Mouse (Mus musculus): Measurements from ENCODE around the gene Tes3-ps. TPM values are rescaled to one million over a fixed set of nuclear protein-coding genes. Genes with fewer than 3 reads are reported as not detected.
A peak's percentile ranks its signal among the peaks of the same experiment; 100 is the strongest.

Gene Tes3-ps
- total RNA-seq, 2 experiments from 2014 or later, result 1.4 TPM

DNA sequence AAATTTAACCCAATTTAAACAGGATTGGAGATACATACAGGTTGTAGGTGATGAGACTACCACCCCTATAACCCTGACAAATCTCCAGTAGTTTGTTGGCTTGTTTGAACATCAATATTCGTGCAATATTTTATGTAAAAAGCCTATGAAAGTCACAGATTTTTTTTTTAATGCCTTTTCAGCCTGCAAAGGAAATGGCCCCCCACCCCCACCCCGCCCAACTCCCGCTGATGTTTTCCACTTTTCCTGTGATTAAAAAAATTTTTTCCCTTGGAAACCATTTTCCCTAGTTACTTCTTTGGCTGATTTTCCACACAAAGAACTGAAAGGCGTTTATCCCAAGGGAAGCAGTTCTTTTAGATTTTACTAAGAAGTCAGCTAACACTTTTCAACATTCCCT is 11.4 kb downstream of the Tes3-ps start, which contains the start of gene Ecm2:
Gene Ecm2 (plus strand): TSS at position 301 of the 400 bp plus-strand sequence.
- no peak for DNase-seq

- DNase-seq, result no peak
Observed at GRCm38 (mm10) chr13:49505776-49506175, 12.7 kb downstream of the Tes3-ps start.

DNA sequence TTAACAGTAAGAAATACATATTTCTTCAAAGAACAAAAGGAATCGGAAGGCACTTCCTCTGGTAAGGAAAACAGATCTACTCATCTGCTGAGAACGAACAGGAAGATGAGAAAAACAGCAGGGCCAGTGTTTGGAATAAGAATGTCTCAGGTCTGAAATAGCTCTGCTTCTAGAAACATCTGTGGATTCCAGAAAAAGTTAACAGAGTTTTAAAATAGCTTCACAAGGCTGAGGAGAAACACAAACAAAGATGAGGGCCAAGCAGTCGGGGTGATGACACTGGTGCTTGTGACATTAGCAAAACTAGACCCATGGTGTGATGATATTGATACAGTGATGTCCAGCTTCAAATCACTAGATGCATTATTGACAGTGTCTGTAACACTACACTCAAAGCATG is 14.1 kb downstream of the Tes3-ps start:
- DNase-seq, result no peak

- no peak for DNase-seq
Observed at GRCm38 (mm10) chr13:49518761-49519160, 25.6 kb downstream of the Tes3-ps start.

DNA sequence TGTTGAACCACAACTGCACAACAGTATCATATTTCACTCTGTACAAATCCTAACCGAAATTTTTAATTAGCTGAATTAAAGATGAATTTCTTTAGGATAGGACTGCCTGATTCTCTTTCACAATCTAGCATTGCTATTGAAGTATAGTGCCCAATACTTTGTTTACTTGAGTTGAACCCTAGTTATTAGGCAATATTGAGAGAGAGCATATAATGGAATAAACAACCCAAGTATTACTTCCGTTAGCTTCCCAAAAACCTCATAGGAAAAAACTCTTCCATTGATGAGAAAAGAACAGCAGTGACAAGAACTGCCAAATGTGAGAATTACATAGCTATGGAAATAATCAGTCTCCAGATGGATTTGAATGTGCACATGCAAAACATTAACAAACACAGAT is 33.1 kb downstream of the Tes3-ps start:
- no peak for DNase-seq

DNA sequence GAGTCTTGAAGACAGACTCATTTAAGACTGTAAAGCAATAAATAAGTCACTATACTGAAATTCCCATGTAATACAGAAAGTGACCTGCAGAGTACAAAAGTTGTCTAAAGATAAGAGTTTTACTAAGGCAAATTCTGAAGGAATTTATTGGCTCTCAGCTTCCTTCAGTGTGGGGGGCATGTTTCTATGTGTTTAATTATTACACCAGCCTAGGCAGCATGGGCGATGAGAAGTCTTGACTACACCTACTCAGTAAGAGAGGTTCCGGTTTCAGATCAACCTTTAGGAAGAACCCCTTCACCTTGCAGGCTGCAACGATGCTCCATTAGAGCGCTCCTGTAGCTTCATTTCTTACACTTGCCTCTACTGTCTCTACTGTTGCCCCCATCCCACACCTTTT is 37.5 kb downstream of the Tes3-ps start:
- DNase-seq, result no peak

DNA sequence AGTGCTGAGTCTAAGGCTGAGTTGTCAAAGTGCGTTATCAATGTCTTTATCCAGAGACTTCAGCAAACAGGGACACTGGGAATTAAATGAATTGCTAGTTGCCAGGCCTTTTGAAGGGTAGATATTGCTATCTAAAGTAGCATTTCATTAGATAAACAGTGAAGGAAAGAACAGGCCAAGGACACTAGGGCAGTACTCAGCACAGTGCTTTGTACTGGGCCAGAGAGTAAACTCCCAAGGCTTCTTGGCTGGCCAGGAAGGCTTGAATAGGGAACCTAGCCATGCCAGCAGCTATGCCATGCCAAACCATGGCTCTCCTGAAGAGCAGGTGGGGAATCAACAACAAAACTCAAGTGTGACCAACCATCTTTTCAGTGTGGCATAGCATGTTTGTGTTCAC is 43.8 kb downstream of the Tes3-ps start:
- DNase-seq, result no peak

DNA sequence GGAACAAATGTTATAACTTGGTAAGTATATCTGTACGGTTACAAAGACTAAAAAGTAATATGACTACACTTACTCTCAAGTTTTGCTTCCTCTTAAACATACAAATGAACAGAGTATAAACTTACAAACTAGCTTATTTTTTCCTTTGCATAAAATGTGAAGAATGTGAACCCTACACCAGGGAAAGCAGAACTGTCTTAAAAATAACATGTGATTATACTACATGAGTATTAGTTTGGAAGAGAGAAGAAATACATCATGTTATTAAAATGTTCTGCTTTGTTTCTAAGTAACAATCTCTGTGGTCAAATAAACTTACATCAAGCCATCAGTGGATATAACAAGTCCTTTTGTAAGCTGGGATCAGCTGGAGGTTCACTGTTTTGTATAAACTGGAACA is 45.6 kb downstream of the Tes3-ps start:
- DNase-seq, result no peak

DNA sequence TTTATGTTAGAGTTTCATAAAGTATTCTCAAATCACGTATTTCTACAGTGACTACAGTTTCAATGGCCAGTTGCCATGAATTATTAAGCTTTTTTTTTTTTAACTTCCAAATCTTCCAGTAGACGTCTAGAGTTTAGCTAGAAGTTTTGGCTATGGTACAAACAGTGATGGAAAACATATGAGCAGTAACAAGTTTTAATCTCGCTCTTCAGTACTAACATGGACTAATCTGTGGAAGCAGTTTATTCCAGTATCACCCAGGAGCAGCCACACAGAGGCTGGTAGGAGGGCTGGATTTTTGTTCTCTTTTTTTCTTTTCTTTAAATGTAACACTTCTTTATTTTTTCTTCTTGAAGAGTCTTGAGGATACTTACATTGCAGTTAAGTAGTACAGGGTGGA is 51.2 kb downstream of the Tes3-ps start, which contains the start of gene Aspn:
Gene Aspn (plus strand): TSS at position 165 of the 400 bp plus-strand sequence.
- no peak for DNase-seq

- DNase-seq, result peak; percentile 39
Observed at GRCm38 (mm10) chr13:49545646-49546045, 52.5 kb downstream of the Tes3-ps start.

Other genes starting within 250 kb of the Tes3-ps start
- gene Susd3, start 244.6 kb upstream of the Tes3-ps start, total RNA-seq (2021), result under 1 TPM; 0.43 to 0.68 TPM
- gene Fgd3, start 173.0 kb upstream of the Tes3-ps start, total RNA-seq (2021), result under 1 TPM; 0.27 to 0.55 TPM
- 10 to 100 TPM; 80.9 to 84.3 TPM for gene Bicd2, start 151.7 kb upstream of the Tes3-ps start, total RNA-seq (2021)
- gene Ippk, start 72.1 kb upstream of the Tes3-ps start, total RNA-seq (2021), result 1 to 10 TPM; 9.5 to 9.9 TPM
- 10 to 100 TPM; 13.2 to 13.8 TPM for gene Ecm2, start 11.5 kb downstream of the Tes3-ps start, total RNA-seq (2021)
- gene Aspn, start 51.1 kb downstream of the Tes3-ps start, total RNA-seq (2021), result 100 to 1,000 TPM in 1 of 2 experiments, 10 to 100 TPM in 1; 86.9 to 101 TPM
- gene Omd, start 89.1 kb downstream of the Tes3-ps start, total RNA-seq (2021), result under 1 TPM; 0.25 to 0.26 TPM
- 10 to 100 TPM; 70.5 to 74.2 TPM for gene Ogn, start 114.7 kb downstream of the Tes3-ps start, total RNA-seq (2021)
- gene Cenpp, start 159.5 kb downstream of the Tes3-ps start, total RNA-seq (2021), result 10 to 100 TPM; 16.1 to 17.0 TPM
- gene Nol8, start 159.8 kb downstream of the Tes3-ps start, total RNA-seq (2021), result 10 to 100 TPM; 13.7 to 14.5 TPM
- gene Iars, start 188.8 kb downstream of the Tes3-ps start, total RNA-seq (2021), result 10 to 100 TPM; 58.9 to 64.4 TPM